Mouse (Mus musculus): ENCODE results near the gene Ifnar2. TPM values are rescaled to one million over a fixed set of nuclear protein-coding genes. Genes with fewer than 3 reads are reported as not detected.

The Ifnar2 gene
- 16.2 and 20.0 TPM in 2 replicates for polyA plus RNA-seq (2012; rRNA removed)

GRCm38 (mm10) chr16:91372577-91373472 lies at the start of gene Ifnar2:
Gene Ifnar2 (plus strand): TSS chr16:91372783.
- WGBS, result 1% methylated on average over 62 of the region's 62 CpGs
- no peak for DNase-seq (ENCODE audit: low read depth, low spot score)

GRCm38 (mm10) chr16:91327605-91328004 lies 45.0 kb upstream of the Ifnar2 start:
- DNase-seq (ENCODE audit: low read depth, low spot score), result no peak
- WGBS, result 72% methylated on average over 7 of the region's 7 CpGs

GRCm38 (mm10) chr16:91328922-91329321 lies 43.7 kb upstream of the Ifnar2 start:
- no peak for DNase-seq (ENCODE audit: low read depth, low spot score)
- WGBS, result 80% methylated on average over 19 of the region's 19 CpGs

- no peak for DNase-seq (ENCODE audit: low read depth, low spot score)
- WGBS, result 71% methylated on average over 6 of the region's 6 CpGs
These were observed 42.1 kb upstream of the Ifnar2 start for GRCm38 (mm10) chr16:91330496-91330895.

GRCm38 (mm10) chr16:91331153-91331552 lies 41.4 kb upstream of the Ifnar2 start:
- WGBS, result 31% methylated on average over 5 of the region's 5 CpGs
- DNase-seq (ENCODE audit: low read depth, low spot score), result no peak

GRCm38 (mm10) chr16:91332880-91333279 lies 39.7 kb upstream of the Ifnar2 start:
- 52% methylated on average over 7 of the region's 7 CpGs for whole genome bisulfite sequencing
- no peak for DNase-seq (ENCODE audit: low read depth, low spot score)

GRCm38 (mm10) chr16:91334190-91334893 lies 38.2 kb upstream of the Ifnar2 start:
- 12% methylated on average over 10 of the region's 10 CpGs for WGBS

GRCm38 (mm10) chr16:91336753-91337152 lies 35.8 kb upstream of the Ifnar2 start:
- DNase-seq (ENCODE audit: low read depth, low spot score), result no peak
- 72% methylated on average over 4 of the region's 4 CpGs for WGBS

More at GRCm38 (mm10) chr16:91334190-91334893, 38.2 kb upstream of the Ifnar2 start:
- no peak for DNase-seq (ENCODE audit: low read depth, low spot score)

GRCm38 (mm10) chr16:91337480-91337879 lies 35.1 kb upstream of the Ifnar2 start:
- 70% methylated on average over 5 of the region's 5 CpGs for whole genome bisulfite sequencing

GRCm38 (mm10) chr16:91346491-91346890 lies 26.1 kb upstream of the Ifnar2 start:
- no peak for DNase-seq (ENCODE audit: low read depth, low spot score)
- WGBS, result 63% methylated on average over 9 of the region's 9 CpGs

More at GRCm38 (mm10) chr16:91337480-91337879, 35.1 kb upstream of the Ifnar2 start:
- DNase-seq (ENCODE audit: low read depth, low spot score), result no peak

GRCm38 (mm10) chr16:91347491-91348263 lies 24.9 kb upstream of the Ifnar2 start:
- 57% methylated on average over 20 of the region's 20 CpGs for WGBS
- DNase-seq (ENCODE audit: low read depth, low spot score), result no peak

- 77% methylated on average over 14 of the region's 14 CpGs for WGBS
- DNase-seq (ENCODE audit: low read depth, low spot score), result no peak
These were observed 24.4 kb upstream of the Ifnar2 start for GRCm38 (mm10) chr16:91348264-91348565.

- DNase-seq (ENCODE audit: low read depth, low spot score), result no peak
- WGBS, result 76% methylated on average over 28 of the region's 28 CpGs
These were observed 23.8 kb upstream of the Ifnar2 start for GRCm38 (mm10) chr16:91348588-91349330.

GRCm38 (mm10) chr16:91352084-91352562 lies 20.5 kb upstream of the Ifnar2 start:
- DNase-seq (ENCODE audit: low read depth, low spot score), result no peak
- WGBS, result 5% methylated on average over 7 of the region's 7 CpGs

- DNase-seq (ENCODE audit: low read depth, low spot score), result no peak
- 50% methylated on average over 7 of the region's 7 CpGs for WGBS
These were observed 19.8 kb upstream of the Ifnar2 start for GRCm38 (mm10) chr16:91352749-91353148.

GRCm38 (mm10) chr16:91353177-91353576 lies 19.4 kb upstream of the Ifnar2 start:
- 73% methylated on average over 6 of the region's 6 CpGs for WGBS
- no peak for DNase-seq (ENCODE audit: low read depth, low spot score)

- 75% methylated on average over 5 of the region's 5 CpGs for WGBS
- DNase-seq (ENCODE audit: low read depth, low spot score), result no peak
These were observed 18.9 kb upstream of the Ifnar2 start for GRCm38 (mm10) chr16:91353638-91354037.

- WGBS, result 60% methylated on average over 4 of the region's 4 CpGs
- no peak for DNase-seq (ENCODE audit: low read depth, low spot score)
These were observed 18.0 kb upstream of the Ifnar2 start for GRCm38 (mm10) chr16:91354599-91354998.

- no peak for DNase-seq (ENCODE audit: low read depth, low spot score)
These were observed 17.4 kb upstream of the Ifnar2 start for GRCm38 (mm10) chr16:91355160-91355559.

More at GRCm38 (mm10) chr16:91355160-91355559, 17.4 kb upstream of the Ifnar2 start:
- WGBS, result 71% methylated on average over 12 of the region's 12 CpGs

Measured in large intestine, adult 2 months (tissue).